Mouse (Mus musculus): ENCODE data around the gene Lix1l. TPM values are rescaled to one million over a fixed set of nuclear protein-coding genes. Genes with fewer than 3 reads are reported as not detected.
"Not testable (repeated sequence)": the region's sequence is repeated elsewhere in the genome, so short reads cannot be mapped to it uniquely, and the experiment has no call there.

The Lix1l gene
- polyA plus RNA-seq, 1 experiment from 2014 or later, result 4.6 TPM

DNA sequence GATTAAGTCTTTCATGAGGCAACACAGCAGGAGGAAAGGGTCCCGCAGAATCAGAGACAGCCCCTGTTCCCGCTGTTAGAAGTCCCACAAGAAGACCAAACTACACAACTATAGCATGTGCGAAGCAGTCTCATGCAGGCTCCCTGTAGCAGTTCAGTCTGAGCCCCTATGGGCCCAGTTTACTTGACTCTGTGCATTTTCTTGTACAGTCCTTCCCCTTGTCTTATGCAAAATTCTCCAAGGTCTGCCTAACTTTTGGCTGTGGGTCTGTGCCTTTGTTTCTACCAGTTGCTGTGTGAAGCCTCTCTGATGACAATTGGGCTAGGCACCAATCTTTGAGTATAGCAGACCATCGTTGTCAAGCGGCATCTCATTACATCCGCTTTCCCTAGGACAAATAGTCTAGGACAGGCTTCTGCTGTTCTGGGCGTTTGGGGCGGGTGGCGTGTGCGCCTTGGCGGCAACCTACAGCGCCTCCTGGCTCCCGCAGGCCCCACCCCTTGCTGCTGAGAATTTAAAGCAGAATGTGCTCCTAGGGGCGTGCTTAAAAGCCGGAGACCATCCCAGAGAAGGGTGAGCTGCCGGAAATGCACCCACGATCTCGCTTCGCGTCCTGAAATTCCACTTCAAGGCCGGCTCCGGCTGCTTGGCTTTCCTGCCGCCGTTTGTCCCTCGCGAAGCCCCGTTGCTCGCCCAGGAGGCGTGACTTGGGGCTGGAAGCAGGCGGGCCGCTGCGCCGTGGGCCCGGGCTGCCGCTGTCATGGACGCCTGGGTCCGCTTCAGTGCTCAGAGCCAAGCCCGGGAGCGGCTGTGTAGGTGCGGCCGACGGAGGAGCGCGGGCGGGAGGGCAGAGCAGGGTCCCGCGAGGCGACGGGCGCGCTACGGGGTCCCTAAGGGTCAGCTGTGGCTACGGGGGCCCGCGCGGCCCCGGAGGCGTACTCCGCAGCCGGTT is 34.3 kb downstream of the Lix1l start, which contains the start of the genes Pex11b and Gm42957:
TSS of gene Pex11b (plus strand) at position 449 of the 952 bp plus-strand sequence.
TSS of gene Gm42957 (plus strand) at position 547 of the 952 bp plus-strand sequence.
- Histone ChIP-seq H3K27me3 (replicated peaks) (no peaks in the 10 kb centered on the region), H3K9ac (peak within 1 kb of the TSS; percentile 97), H3K4me1 (peaks cover 34% of the 10 kb centered on the region), H3K4me3 (peak within 1 kb of the TSS; percentile 81), H3K27ac (replicated peaks) (peak within 1 kb of the TSS; percentile 78), H3K36me3 (peaks cover 65% of the 10 kb centered on the region), H3K9me3 (no peaks in the 10 kb centered on the region), H3K4me2 (peak within 1 kb of the TSS; percentile 90)
- 3% methylated on average over 59 of the region's 60 CpGs for WGBS
- ATAC-seq (ENCODE audit: extremely low read depth, insufficient number of reproducible peaks, low FRiP score, low TSS enrichment), result peak; percentile 84

DNA sequence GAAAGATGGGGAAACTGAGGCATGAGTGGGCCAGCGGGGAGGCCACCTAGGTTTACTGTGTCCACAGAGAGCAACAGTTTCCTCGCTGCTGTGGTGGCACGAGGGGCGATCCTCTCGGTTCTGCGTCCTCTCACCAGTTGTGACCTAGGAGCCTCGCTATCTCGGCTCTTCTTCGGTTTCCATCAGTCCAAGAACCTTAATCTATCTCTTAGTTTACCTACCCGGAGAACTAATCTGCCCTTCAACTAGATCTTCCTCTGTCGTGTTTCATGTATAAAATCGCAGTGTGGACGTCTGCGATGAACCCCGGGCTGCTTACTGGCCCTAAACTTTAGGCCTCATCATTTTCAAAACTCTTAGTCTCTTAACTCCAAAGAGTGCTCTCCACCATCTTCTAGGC is 35.0 kb downstream of the Lix1l start:
- peaks cover 68% of the 10 kb centered on the region for H3K36me3 ChIP-seq
- peak overlapping the region; percentile 90 for H3K4me2 ChIP-seq
- 7% methylated on average over 15 of the region's 15 CpGs for WGBS
- H3K9me3 ChIP-seq, result no peaks in the 10 kb centered on the region
- peak overlapping the region; percentile 81 for H3K4me3 ChIP-seq
- no peaks in the 10 kb centered on the region for H3K27me3 ChIP-seq (replicated peaks)
- peak overlapping the region; percentile 78 for H3K27ac ChIP-seq (replicated peaks)
- ATAC-seq (ENCODE audit: extremely low read depth, insufficient number of reproducible peaks, low FRiP score, low TSS enrichment), result no peak
- H3K4me1 ChIP-seq, result peaks cover 29% of the 10 kb centered on the region
- peak overlapping the region; percentile 97 for H3K9ac ChIP-seq

DNA sequence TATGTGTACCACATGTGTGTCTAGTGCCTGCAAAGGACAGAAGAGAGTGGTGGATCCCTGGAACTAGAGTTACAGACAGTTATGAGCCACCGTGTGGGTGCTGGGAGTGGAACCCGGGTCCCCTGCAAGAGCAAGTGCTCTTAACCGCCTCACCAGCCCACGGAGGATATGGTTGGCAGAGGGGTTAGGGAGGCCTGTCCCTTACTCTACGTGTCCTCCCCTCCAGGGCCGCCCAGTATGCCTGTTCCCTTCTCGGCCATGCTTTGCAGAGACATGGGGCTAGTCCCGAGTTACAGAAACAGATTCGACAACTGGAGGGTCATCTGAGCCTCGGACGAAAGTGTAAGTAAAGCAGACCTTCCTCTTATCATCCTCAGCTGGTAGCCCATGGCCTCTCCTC is 35.5 kb downstream of the Lix1l start:
- H3K27me3 ChIP-seq (replicated peaks), result no peaks in the 10 kb centered on the region
- ATAC-seq (ENCODE audit: extremely low read depth, insufficient number of reproducible peaks, low FRiP score, low TSS enrichment), result no peak
- H3K9ac ChIP-seq, result peak overlapping the region; percentile 97
- peaks cover 24% of the 10 kb centered on the region for H3K4me1 ChIP-seq
- peak overlapping the region; percentile 81 for H3K4me3 ChIP-seq
- H3K36me3 ChIP-seq, result peaks cover 68% of the 10 kb centered on the region
- WGBS, result 60% methylated on average over 11 of the region's 11 CpGs
- no peaks in the 10 kb centered on the region for H3K9me3 ChIP-seq
- H3K27ac ChIP-seq (replicated peaks), result no peak overlapping the region
- H3K4me2 ChIP-seq, result peak overlapping the region; percentile 90

DNA sequence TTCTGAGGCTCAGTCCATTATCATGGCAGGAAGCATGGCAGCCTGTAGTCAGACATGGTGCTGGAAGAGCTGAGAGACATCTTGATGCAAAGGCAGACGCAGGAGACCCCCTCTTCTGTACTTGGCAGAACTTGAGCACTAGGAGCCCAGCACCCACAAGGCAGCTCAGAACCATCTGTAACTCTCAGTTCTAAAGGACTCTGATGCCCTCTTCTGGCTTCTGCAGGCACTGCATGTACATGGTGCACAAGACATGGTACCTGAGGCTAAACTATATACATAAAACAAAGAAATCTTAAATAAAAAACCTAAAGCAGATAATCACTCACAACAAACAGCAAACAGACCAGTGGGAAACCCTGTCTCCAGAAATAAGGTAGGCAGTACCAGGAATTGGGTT is 38.3 kb downstream of the Lix1l start:
- Histone ChIP-seq H3K4me2 (no peak overlapping the region), H3K9me3 (no peaks in the 10 kb centered on the region), H3K4me1 (peaks cover 22% of the 10 kb centered on the region), H3K4me3 (no peak overlapping the region), H3K36me3 (peaks cover 62% of the 10 kb centered on the region), H3K9ac (no peak overlapping the region), H3K27me3 (replicated peaks) (no peaks in the 10 kb centered on the region), H3K27ac (replicated peaks) (no peak overlapping the region)
- 72% methylated on average over 1 of the region's 1 CpGs for WGBS
- ATAC-seq (ENCODE audit: extremely low read depth, insufficient number of reproducible peaks, low FRiP score, low TSS enrichment), result no peak

DNA sequence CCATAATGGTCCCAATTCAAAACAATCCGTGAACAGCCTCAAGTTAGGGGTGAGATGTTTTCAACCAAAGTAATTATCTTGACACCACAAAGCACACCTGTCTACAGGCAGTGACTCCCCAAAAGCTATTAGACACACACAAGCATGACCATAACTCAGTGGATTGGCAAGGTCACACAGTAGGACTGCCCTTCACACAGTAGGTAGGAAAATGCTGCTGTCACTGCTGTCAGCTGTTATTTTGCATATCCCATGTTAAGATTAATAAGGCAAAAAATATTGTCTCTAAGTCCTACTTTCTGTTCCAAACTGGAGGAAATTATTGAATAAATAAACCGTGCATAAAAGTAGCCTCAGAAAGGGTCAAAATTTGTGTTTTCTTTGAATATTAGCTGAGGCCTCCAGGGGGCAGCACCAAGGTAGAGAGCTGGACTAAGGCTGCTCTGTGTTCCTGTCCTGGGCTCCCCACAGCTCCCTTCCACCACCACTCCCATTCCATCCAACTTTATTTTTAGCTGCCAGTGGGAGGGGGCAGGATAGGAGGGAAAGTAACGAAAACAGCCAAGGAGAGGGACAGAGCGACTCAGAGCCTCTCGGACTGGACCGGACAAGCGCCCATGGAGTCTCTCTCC is 44.2 kb downstream of the Lix1l start, which contains the start of gene Itga10:
TSS of gene Itga10 (plus strand) at position 567 of the 632 bp plus-strand sequence.
- Histone ChIP-seq H3K27ac (replicated peaks) (no peak within 1 kb of the TSS), H3K27me3 (replicated peaks) (no peaks in the 10 kb centered on the region), H3K9ac (no peak within 1 kb of the TSS), H3K4me2 (peak within 1 kb of the TSS; percentile 48), H3K36me3 (peaks cover 40% of the 10 kb centered on the region), H3K4me1 (peaks cover 13% of the 10 kb centered on the region), H3K4me3 (peak within 1 kb of the TSS; percentile 10; the same call in 1 of the 2 replicates), H3K9me3 (no peaks in the 10 kb centered on the region)
- no peak; the same call in 1 of the 2 replicates for ATAC-seq (ENCODE audit: extremely low read depth, insufficient number of reproducible peaks, low FRiP score, low TSS enrichment)
- 47% methylated on average over 7 of the region's 7 CpGs for WGBS

DNA sequence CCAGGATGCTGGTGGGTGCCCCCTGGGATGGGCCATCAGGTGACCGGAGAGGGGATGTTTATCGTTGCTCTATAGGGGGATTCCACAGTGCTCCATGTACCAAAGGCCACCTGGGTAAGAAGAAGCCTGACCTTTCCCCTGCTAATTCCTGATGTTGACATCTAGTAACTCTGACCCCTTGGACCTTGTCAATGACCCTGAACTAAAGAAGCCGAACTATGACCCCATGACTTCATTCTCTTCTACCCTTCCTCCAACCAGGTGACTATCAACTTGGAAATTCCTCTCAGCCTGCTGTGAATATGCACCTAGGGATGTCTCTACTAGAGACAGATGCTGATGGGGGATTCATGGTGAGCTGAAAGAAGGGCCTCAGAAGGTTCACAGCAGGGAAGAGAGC is 46.4 kb downstream of the Lix1l start:
- 89% methylated on average over 3 of the region's 3 CpGs for WGBS
- Histone ChIP-seq H3K9ac (no peak overlapping the region), H3K4me1 (peaks cover 18% of the 10 kb centered on the region), H3K36me3 (peaks cover 22% of the 10 kb centered on the region), H3K4me2 (no peak overlapping the region), H3K27ac (replicated peaks) (no peak overlapping the region), H3K9me3 (no peaks in the 10 kb centered on the region), H3K4me3 (no peak overlapping the region), H3K27me3 (replicated peaks) (no peaks in the 10 kb centered on the region)
- no peak for ATAC-seq (ENCODE audit: extremely low read depth, insufficient number of reproducible peaks, low FRiP score, low TSS enrichment)

DNA sequence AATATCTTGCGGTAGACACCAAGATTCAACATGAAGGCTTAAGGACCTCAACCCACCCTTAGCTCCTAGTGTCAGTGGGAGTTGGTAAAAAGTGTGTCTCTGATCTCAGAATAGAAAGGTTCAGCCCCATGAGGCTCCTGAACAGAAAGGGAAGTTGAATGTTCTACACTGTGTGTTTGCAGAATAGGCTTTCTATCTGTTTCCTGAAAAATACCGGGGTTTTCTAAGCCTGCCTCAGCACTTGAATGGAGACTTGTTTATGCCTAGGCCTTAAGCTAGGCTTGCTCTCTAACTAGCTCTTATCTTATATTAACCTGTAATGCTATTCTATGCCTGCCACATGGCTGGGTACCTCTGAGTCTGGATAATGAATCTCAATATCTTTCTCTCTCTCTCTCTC is 60.0 kb downstream of the Lix1l start:
- no peak overlapping the region for H3K4me2 ChIP-seq
- no peaks in the 10 kb centered on the region for H3K36me3 ChIP-seq
- peaks cover 8% of the 10 kb centered on the region for H3K4me1 ChIP-seq
- WGBS, result 72% methylated on average over 2 of the region's 2 CpGs
- no peak overlapping the region for H3K9ac ChIP-seq
- peaks cover 4% of the 10 kb centered on the region; the same call in 1 of the 2 replicates for H3K27me3 ChIP-seq (replicated peaks)
- H3K4me3 ChIP-seq, result no peak overlapping the region
- no peak for ATAC-seq (ENCODE audit: extremely low read depth, insufficient number of reproducible peaks, low FRiP score, low TSS enrichment)
- H3K9me3 ChIP-seq, result no peaks in the 10 kb centered on the region
- no peak overlapping the region for H3K27ac ChIP-seq (replicated peaks)

DNA sequence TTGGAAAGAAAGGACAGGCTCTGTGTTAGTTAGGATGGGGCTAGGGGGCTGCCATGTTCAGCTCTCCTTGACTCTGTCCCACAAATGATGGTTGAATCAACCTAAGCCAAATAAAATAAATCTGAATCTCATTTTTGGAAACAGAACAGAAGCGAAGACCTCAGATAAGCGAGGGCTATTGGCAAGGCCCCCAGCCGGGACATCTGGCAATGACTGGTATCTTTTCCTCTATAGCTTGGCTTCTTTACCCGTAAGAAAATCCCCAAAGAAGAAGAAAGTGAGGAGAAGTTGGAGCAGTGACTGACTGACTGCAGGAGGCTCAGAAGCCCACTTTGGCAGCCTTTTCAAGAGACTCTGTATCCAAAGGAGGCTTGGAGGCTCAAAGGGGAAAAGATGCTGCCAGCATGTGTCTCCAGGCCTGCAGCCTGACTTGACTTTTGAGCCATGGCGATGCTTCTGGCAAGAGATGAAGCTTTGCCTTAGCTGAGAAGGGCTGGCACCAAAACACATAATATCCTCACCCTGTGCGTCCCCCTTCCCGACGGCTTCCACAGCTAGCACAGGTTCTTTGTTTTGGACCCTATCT is 61.9 kb downstream of the Lix1l start:
- ATAC-seq (ENCODE audit: extremely low read depth, insufficient number of reproducible peaks, low FRiP score, low TSS enrichment), result no peak

DNA sequence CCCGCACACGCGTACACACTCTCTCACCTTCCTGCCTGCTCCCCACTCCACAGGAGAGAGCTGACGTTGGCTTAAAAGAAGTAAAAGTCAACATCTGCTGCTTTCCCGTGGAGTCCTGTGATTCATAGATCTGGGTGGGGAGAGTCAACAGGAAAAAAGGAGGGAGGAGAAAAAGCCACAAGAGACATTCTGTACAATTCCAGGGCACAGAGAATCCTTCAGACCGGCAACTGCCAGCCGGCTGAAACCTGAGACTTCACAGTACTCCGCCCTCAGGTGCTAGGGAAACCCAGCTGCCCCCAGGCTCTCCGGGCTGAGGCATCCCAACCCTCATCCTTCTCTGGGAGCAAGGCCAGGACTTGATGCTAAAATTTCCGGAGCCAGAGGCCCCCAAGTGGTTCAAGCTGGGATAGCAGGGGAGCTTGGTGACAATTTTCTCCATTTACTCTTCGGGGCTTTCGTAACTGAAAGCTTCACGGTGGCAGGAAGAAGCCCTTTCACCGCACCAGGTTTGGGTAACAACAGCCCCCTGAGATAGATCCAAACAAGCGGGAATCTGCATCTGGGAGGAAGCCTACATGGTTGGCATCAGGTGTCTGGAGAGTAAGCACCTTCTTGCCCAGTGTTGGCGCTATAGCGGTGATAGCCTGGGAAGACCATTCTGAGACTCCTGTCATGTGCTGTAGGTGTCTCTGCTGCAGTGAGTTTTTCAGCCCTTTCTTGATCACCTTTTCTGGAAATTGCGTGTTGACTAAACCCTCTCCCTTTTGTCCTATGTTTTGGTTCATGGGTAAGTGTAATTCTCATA is 62.7 kb downstream of the Lix1l start:
- Histone ChIP-seq H3K9ac (peak overlapping the region; percentile 71), H3K4me1 (peaks cover 8% of the 10 kb centered on the region), H3K4me2 (peak overlapping the region; percentile 71), H3K9me3 (no peaks in the 10 kb centered on the region), H3K4me3 (peak overlapping the region; percentile 40), H3K27me3 (replicated peaks) (peaks cover 4% of the 10 kb centered on the region; the same call in 1 of the 2 replicates), H3K36me3 (no peaks in the 10 kb centered on the region), H3K27ac (replicated peaks) (peak overlapping the region; percentile 9)
- no peak; the same call in 1 of the 2 replicates for ATAC-seq (ENCODE audit: extremely low read depth, insufficient number of reproducible peaks, low FRiP score, low TSS enrichment)
- WGBS, result 8% methylated on average over 15 of the region's 18 CpGs

More for the DNA sequence above, 61.9 kb downstream of the Lix1l start:
- Histone ChIP-seq H3K4me2 (peak overlapping the region; percentile 71), H3K9ac (peak overlapping the region; percentile 24; the same call in 1 of the 2 replicates), H3K4me1 (peaks cover 8% of the 10 kb centered on the region), H3K4me3 (no peak overlapping the region), H3K36me3 (no peaks in the 10 kb centered on the region), H3K27ac (replicated peaks) (peak overlapping the region; percentile 9; the same call in 1 of the 2 replicates), H3K9me3 (no peaks in the 10 kb centered on the region), H3K27me3 (replicated peaks) (peaks cover 4% of the 10 kb centered on the region; the same call in 1 of the 2 replicates)
- 42% methylated on average over 8 of the region's 8 CpGs for WGBS

DNA sequence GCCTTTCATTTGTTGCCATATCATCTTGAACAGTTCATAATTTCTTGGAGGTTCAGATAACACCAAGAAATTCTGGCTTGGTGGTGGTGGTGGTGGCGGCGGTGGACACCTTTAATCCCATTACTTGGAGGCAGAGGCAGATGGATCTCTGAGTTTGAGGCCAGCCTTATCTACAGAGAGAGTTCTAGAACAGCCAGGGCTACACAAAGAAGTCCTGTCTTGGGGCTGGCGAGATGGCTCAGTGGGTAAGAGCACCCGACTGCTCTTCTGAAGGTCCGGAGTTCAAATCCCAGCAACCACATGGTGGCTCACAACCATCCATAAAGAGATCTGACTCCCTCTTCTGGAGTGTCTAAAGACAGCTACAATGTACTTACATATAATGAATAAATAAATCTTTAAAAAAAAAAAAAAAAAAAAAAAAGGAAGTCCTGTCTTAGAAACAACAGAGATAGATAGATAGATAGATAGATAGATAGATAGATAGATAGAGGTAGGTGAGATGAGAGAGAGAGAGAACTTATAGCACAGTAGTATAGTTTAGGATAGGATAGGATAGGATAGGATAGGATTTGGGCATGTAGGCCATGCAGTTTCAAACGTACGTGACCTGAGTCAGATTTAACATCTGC is 64.9 kb downstream of the Lix1l start:
- not testable (repeated sequence) for H3K4me3 ChIP-seq; H3K36me3 ChIP-seq; H3K9ac ChIP-seq; H3K9me3 ChIP-seq; H3K27me3 ChIP-seq (replicated peaks); ATAC-seq (ENCODE audit: extremely low read depth, insufficient number of reproducible peaks, low FRiP score, low TSS enrichment); H3K27ac ChIP-seq (replicated peaks); H3K4me2 ChIP-seq
- WGBS, result 79% methylated on average over 7 of the region's 7 CpGs
- H3K4me1 ChIP-seq, result peaks cover 16% of the 10 kb centered on the region
